Mouse (Mus musculus): ENCODE measurements around the gene Slc27a2.
"Not testable (repeated sequence)": the region's sequence is repeated elsewhere in the genome, so short reads cannot be mapped to it uniquely, and the experiment has no call there.

Slc27a2 gene

GRCm38 (mm10) chr2:126606688-126607062, 54.5 kb downstream of the Slc27a2 start:
- no peak for DNase-seq

- DNase-seq, result no peak
Observed at GRCm38 (mm10) chr2:126607553-126608203, 55.5 kb downstream of the Slc27a2 start.

GRCm38 (mm10) chr2:126609600-126609999, 57.4 kb downstream of the Slc27a2 start:
- not testable (repeated sequence) for DNase-seq

GRCm38 (mm10) chr2:126615355-126615754, 63.1 kb downstream of the Slc27a2 start:
- no peak for DNase-seq

- DNase-seq, result no peak
Observed at GRCm38 (mm10) chr2:126618470-126619179, 66.4 kb downstream of the Slc27a2 start.

- no peak for DNase-seq
Observed at GRCm38 (mm10) chr2:126619249-126619704, 67.1 kb downstream of the Slc27a2 start, which contains the start of gene Hdc. Gene Hdc, minus strand, starts transcription at chr2:126619299.

GRCm38 (mm10) chr2:126622455-126622854, 70.2 kb downstream of the Slc27a2 start:
- no peak for DNase-seq

GRCm38 (mm10) chr2:126623138-126623537, 70.9 kb downstream of the Slc27a2 start:
- peak; percentile 91 for DNase-seq

- DNase-seq, result no peak
Observed at GRCm38 (mm10) chr2:126628455-126628995, 76.3 kb downstream of the Slc27a2 start.

- no peak for DNase-seq
Observed at GRCm38 (mm10) chr2:126633165-126633564, 81.0 kb downstream of the Slc27a2 start.

GRCm38 (mm10) chr2:126635939-126636823, 84.0 kb downstream of the Slc27a2 start:
- no peak for DNase-seq

All from cerebellum, adult 9-10 months (tissue).